Mouse (Mus musculus) CD4-positive naive resting alpha-beta T cell, adult 76 days (primary cell): ENCODE results near the gene Dnmt3l. TPM values are rescaled to one million over a fixed set of nuclear protein-coding genes. Genes with fewer than 3 reads are reported as not detected.

Source experiments
- total RNA-seq: library from RNA; stranded (reverse); gene quantifications from one replicate; pipeline ENCODE4 v1.2.4, GENCODE M21; 2023

Gene Dnmt3l
- not detected for total RNA-seq

GRCm38 (mm10) chr10:78041647-78042046 lies at the start of gene Dnmt3l:
TSS of gene Dnmt3l (plus strand) at chr10:78041947.

GRCm38 (mm10) chr10:78009945-78010293 lies 31.8 kb upstream of the Dnmt3l start, which contains the start of gene Pfkl:
TSS of gene Pfkl (minus strand) at chr10:78010083.

GRCm38 (mm10) chr10:78043406-78043836 lies 1.7 kb downstream of the Dnmt3l start, which contains the start of gene Aire:
TSS of gene Aire (minus strand) at chr10:78043610.

GRCm38 (mm10) chr10:78069101-78070011 lies 27.6 kb downstream of the Dnmt3l start, which contains the start of gene Icosl:
TSS of gene Icosl (plus strand) at chr10:78069302.

Other genes starting within 250 kb of the Dnmt3l start
- not detected for gene Gm9639, start 246.9 kb upstream of the Dnmt3l start, total RNA-seq
- not detected for gene Gm19668, start 242.8 kb upstream of the Dnmt3l start, total RNA-seq
- not detected for gene Gm9507, start 230.1 kb upstream of the Dnmt3l start, total RNA-seq
- not detected for gene Gm2696, start 227.3 kb upstream of the Dnmt3l start, total RNA-seq
- not detected for gene Krtap10-4, start 214.9 kb upstream of the Dnmt3l start, total RNA-seq
- gene Krtap10-10, start 206.0 kb upstream of the Dnmt3l start, total RNA-seq, result not detected
- not detected for gene Gm36176, start 195.1 kb upstream of the Dnmt3l start, total RNA-seq
- gene Gm10318, start 189.1 kb upstream of the Dnmt3l start, total RNA-seq, result not detected
- not detected for gene Gm3285, start 180.0 kb upstream of the Dnmt3l start, total RNA-seq
- gene Lrrc3, start 139.4 kb upstream of the Dnmt3l start, total RNA-seq, result not detected
- 4.7 TPM for gene Trpm2, start 71.4 kb upstream of the Dnmt3l start, total RNA-seq
- 6.0 TPM for gene 1810043G02Rik, start 63.4 kb upstream of the Dnmt3l start, total RNA-seq
- 110 TPM for gene Pfkl, start 31.9 kb upstream of the Dnmt3l start, total RNA-seq
- 0.26 TPM for gene Aire, start 1.7 kb downstream of the Dnmt3l start, total RNA-seq
- 20.0 TPM for gene Icosl, start 27.4 kb downstream of the Dnmt3l start, total RNA-seq
- gene D10Jhu81e, start 127.8 kb downstream of the Dnmt3l start, total RNA-seq, result 48.4 TPM
- gene Pwp2, start 143.2 kb downstream of the Dnmt3l start, total RNA-seq, result 21.6 TPM
- gene Trappc10, start 202.7 kb downstream of the Dnmt3l start, total RNA-seq, result 77.6 TPM